Mouse (Mus musculus) Muller cell, postnatal 12 days (primary cell): ENCODE results near the gene Hoxd3.

Experiments used
- DNase-seq: peaks from one replicate; pipeline ENCODE4 v3.0.0-alpha.2; 2015; ENCODE audit errors: inconsistent ontology term

The Hoxd3 gene

GRCm38 (mm10) chr2:74704999-74705466, 6.7 kb upstream of the Hoxd3 start:
- DNase-seq: no peak

- no peak for DNase-seq
Observed at GRCm38 (mm10) chr2:74705467-74706089, 6.1 kb upstream of the Hoxd3 start.

DNA sequence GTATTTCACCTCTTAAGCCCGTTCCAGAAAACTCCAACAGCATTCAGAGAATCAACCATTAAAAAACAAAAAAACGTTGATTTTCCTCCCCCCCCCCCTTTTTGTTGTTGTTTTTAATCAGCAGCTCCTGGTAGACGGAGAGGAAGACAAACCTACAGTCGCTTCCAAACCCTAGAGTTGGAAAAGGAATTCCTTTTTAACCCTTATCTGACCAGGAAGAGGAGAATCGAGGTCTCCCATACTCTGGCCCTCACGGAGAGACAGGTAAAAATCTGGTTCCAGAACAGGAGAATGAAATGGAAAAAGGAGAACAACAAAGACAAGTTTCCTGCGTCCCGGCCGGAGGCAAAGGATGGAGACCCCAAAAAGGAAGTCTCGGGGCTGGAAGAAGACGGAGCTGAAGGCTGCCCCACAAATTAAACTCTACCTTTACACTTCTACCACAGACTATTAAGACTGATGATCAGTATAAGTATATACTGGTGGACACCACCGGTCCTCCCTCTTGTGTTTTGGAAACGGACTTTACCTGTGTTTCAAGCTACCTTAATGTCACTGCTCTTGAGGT, 5.2 kb upstream of the Hoxd3 start:
- no peak for DNase-seq

DNA sequence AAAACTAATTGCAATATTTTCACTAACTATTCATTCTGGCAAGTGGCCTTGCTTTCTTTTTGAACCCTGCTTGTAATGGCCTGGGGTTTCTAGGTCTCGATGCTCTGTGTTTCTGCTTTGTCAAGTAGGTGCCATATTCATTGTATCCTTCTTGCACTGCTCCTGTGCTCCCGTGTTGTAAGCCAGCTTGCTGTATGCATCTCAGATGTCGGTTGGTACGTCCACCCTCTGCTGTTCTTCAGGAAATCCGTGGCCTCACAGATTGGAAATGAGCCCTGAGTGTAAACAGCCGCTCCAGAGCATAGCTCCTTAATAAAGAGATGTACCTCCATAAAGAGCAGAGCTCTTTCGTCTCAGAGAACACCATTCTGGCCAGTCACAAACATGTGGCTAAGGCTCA, 4.1 kb upstream of the Hoxd3 start:
- DNase-seq: no peak

- no peak for DNase-seq
Observed at GRCm38 (mm10) chr2:74708676-74709075, 3.1 kb upstream of the Hoxd3 start.

GRCm38 (mm10) chr2:74709465-74710419, 2.0 kb upstream of the Hoxd3 start:
- DNase-seq: no peak

GRCm38 (mm10) chr2:74710929-74711543, 691 bp upstream of the Hoxd3 start:
- no peak for DNase-seq

- no peak for DNase-seq
Observed at GRCm38 (mm10) chr2:74713239-74714150, 1.8 kb downstream of the Hoxd3 start.

GRCm38 (mm10) chr2:74714156-74714789, 2.5 kb downstream of the Hoxd3 start:
- no peak for DNase-seq

- no peak for DNase-seq
Observed at GRCm38 (mm10) chr2:74714881-74715280, 3.2 kb downstream of the Hoxd3 start.

DNA sequence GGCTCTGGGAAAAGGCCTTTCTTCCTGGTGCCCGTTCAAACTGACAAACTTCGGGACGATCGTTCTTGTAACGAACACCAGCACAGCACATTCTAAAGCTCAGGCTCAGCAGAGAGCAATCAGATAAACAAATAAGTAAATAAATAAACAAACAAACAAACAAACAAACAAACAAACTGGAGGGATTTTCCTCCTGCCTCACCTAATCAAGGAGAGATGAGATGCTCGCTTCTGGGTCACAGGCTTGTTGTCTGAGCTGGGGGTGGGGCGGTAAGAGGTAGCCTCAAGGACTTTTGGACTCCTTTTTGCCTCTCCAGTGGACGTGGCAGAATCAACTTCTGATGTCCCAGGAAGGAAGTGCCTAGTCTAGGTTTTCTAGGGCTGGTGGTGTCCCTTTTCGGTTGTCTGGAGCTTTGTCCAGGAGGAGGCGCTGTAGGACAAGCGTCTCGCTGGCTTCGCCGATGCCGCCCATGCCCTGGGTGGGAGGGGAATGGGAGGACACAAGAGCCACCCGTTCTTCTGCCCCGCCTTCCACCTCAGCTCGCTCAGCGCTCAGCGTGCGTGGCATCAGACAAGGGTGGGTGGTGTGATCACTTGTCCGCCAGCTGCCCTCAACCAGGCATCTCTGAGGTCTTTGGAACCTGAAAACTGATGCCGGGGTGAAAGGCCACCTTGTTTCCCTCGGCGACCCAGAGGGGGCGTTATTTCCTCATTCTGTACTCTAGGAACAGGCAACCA, 3.9 kb downstream of the Hoxd3 start:
- DNase-seq: peak; percentile 79

DNA sequence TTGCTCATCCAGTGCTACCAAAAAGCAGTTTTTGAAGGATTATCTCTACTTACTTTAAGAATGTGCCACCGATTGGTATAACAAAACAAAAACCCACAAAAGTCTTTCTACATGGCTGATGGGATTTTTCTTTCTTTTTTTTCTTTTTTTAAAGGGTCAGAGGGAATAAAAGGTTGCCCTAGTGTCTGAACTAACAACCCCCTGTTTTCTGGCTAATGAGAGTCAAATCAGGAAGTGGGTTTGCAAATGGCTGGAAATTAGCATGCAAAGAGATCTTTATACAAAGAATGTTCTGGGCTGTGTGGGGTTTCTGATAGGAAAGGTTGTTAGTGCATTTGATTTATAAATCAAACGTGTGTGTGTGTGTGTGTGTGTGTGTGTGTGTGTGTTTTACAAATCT, 8.7 kb downstream of the Hoxd3 start:
- DNase-seq: no peak

- no peak for DNase-seq
Observed at GRCm38 (mm10) chr2:74720955-74721491, 9.3 kb downstream of the Hoxd3 start.

DNA sequence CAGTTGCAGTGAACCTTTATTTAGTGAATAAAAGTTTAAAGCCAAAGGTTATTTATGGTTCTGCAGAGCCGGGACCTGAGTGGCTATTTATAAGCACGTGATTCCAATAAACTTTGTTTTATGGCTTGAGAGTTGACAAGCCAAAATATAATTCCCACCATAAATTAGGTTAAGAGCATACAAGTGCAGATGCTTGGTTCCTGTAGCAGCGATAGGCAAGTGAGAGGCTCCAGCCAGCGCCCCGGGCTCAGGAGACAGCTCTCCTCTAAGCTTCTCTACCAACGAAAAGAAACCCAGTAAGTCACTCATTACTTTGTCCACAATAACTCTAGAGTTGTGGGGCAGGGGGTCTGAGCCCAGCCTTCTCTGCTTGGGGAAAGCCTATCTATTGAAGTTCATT, 10.2 kb downstream of the Hoxd3 start:
- DNase-seq: no peak

- DNase-seq: no peak
Observed at GRCm38 (mm10) chr2:74722949-74723348, 11.2 kb downstream of the Hoxd3 start.

GRCm38 (mm10) chr2:74724244-74725015, 12.7 kb downstream of the Hoxd3 start:
- no peak for DNase-seq

- DNase-seq: no peak
Observed at GRCm38 (mm10) chr2:74725171-74725570, 13.4 kb downstream of the Hoxd3 start.

GRCm38 (mm10) chr2:74726551-74726950, 14.8 kb downstream of the Hoxd3 start, which contains the start of gene Gm28230:
Gene Gm28230 (plus strand): TSS chr2:74726728.
- DNase-seq: no peak
